Comparison of ENCODE assay signal across 19 mouse cellular contexts in the genomic region with DNA sequence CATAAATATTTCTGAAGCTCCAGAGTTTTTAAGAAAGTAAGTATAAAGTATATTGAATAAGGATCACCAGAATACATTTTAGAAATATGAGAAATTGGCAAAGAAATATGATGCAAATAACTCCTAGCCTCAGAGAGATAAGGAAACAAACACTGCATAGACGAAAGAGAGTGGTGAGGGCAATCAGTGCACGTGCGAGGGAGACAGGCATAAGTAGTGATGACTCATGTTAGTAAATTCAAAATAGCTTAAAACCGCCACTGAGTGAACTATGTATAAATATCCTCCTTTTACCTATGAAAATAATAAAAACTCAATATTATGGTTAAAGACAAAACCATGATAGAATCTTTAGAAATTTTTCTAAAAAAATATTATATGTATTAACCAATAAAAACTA.
"Had no signal": no experiment of that assay in that cellular context is flagged by ENCODE, and none has a peak within 500 bp of the region (broad histone marks: within the 10 kb centered on the region; RNA-seq: fewer than 3 reads in every experiment).

No protein-coding gene starts in this region.

- H3K36me3 ChIP-seq: embryonic facial prominence, embryonic 10.5 days; embryonic facial prominence, embryonic 12.5 days; embryonic facial prominence, embryonic 13.5 days; embryonic facial prominence, embryonic 15.5 days; forebrain, embryonic 10.5 days; forebrain, embryonic 12.5 days; forebrain, embryonic 15.5 days had no signal

- ATAC-seq: forebrain, embryonic 13.5 days; forebrain, embryonic 14.5 days; forebrain, embryonic 15.5 days; forebrain, embryonic 16.5 days; forebrain, postnatal 0 days had no signal

- H3K4me1 ChIP-seq: embryonic facial prominence, embryonic 10.5 days; embryonic facial prominence, embryonic 12.5 days; embryonic facial prominence, embryonic 13.5 days; embryonic facial prominence, embryonic 15.5 days; forebrain, embryonic 10.5 days; forebrain, embryonic 12.5 days; forebrain, embryonic 13.5 days; forebrain, embryonic 15.5 days had no signal

- H3K9ac ChIP-seq: embryonic facial prominence, embryonic 12.5 days; embryonic facial prominence, embryonic 13.5 days; embryonic facial prominence, embryonic 15.5 days; forebrain, embryonic 12.5 days; forebrain, embryonic 13.5 days; forebrain, embryonic 15.5 days; forebrain, postnatal 0 days had no signal

- H3K4me3 ChIP-seq: embryonic facial prominence, embryonic 10.5 days; embryonic facial prominence, embryonic 12.5 days; embryonic facial prominence, embryonic 13.5 days; embryonic facial prominence, embryonic 15.5 days; erythroblast, embryonic 14.5 days; forebrain, embryonic 10.5 days; forebrain, embryonic 12.5 days; forebrain, embryonic 13.5 days; forebrain, embryonic 15.5 days; gastrocnemius, adult 2 months; heart, adult 2 months had no signal

- DNase-seq: embryo, embryonic 11 days; forebrain, postnatal 0 days; gastrocnemius, adult 2 months; gastrocnemius, postnatal 10 days; gastrocnemius, postnatal 14 days; gastrocnemius, postnatal 25 days; gastrocnemius, postnatal 36 days had no signal

- H3K27me3 ChIP-seq: embryonic facial prominence, embryonic 12.5 days; embryonic facial prominence, embryonic 13.5 days; embryonic facial prominence, embryonic 15.5 days; forebrain, embryonic 12.5 days; forebrain, embryonic 13.5 days; forebrain, embryonic 15.5 days had no signal

- H3K9me3 ChIP-seq: embryonic facial prominence, embryonic 10.5 days; embryonic facial prominence, embryonic 12.5 days; embryonic facial prominence, embryonic 13.5 days; embryonic facial prominence, embryonic 15.5 days; forebrain, embryonic 10.5 days; forebrain, embryonic 12.5 days; forebrain, embryonic 13.5 days; forebrain, embryonic 15.5 days had no signal

- H3K4me2 ChIP-seq: embryonic facial prominence, embryonic 12.5 days; embryonic facial prominence, embryonic 13.5 days; embryonic facial prominence, embryonic 15.5 days; forebrain, embryonic 12.5 days; forebrain, embryonic 13.5 days; forebrain, embryonic 15.5 days had no signal

- H3K27ac ChIP-seq: embryonic facial prominence, embryonic 10.5 days; embryonic facial prominence, embryonic 12.5 days; embryonic facial prominence, embryonic 13.5 days; embryonic facial prominence, embryonic 15.5 days; forebrain, embryonic 10.5 days; forebrain, embryonic 12.5 days; forebrain, embryonic 13.5 days; forebrain, embryonic 15.5 days; gastrocnemius, adult 2 months had no signal
